Mouse (Mus musculus): Measurements from ENCODE around the gene Upf2.

Upf2 gene

DNA sequence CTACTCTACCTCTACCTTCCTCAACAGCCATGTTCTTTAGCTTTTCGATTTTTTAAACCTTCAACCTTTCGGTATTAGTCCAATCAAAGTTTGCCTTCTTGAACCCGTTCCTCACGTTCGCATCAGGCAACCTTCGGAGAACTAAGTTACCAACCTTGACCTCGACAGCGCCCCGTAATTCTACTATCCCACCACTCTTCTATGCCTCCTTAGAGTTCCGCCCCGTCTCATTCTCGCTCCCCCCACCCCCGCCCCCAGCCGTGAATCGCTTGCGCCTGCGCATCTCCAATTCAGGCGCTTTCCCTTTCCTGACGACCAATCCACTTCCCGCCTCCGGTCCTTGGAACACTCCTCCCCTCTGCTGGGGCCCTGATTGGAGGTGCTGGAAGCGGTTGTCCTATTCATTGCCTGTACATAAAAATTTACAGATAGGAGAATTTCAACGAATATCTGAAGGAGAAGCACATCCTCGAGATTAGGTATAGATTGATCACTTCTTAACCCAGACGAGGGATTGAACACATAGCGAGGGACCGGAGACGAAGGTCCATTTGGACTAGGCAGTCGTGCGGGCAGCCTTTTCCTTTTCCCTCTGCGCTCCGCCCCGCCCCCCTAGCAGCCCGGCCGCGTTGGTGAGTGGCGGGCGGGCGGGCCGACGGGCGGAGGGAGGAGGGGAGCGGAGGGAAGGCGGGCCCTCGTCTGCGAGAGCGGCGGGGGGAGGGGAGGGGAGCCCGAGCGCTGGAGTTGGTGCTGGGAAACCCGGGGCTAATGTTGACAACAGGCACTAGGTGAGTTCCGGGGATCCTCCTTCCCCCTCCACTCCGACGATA is at the start of gene Upf2:
TSS of gene Upf2 (plus strand) at position 704 of the 830 bp plus-strand sequence.
- DNase-seq (ENCODE audit: low spot score in 2 of 2) = peak; percentile 92 to 93

DNA sequence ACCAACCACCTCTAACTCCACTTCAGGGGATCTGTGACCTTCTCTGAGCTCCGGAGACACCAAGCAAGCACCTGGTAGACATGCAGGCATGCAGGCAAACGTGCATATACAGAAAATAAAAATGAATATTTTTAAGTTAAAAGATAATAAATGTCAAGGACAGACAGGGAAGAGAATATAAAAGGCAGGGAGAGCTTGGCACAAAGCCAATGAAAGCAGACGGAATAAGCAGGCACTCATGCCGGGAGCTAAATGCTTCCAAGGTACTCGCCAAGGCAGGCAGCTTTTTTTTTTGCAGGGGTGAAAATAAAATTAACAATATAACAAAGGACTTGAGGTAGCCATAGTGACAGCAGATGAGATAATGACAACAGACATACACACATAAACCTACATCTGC is 45.2 kb upstream of the Upf2 start:
- peak in 1 of 2 experiments; percentile 12 for DNase-seq (ENCODE audit: low spot score in 2 of 2)

DNA sequence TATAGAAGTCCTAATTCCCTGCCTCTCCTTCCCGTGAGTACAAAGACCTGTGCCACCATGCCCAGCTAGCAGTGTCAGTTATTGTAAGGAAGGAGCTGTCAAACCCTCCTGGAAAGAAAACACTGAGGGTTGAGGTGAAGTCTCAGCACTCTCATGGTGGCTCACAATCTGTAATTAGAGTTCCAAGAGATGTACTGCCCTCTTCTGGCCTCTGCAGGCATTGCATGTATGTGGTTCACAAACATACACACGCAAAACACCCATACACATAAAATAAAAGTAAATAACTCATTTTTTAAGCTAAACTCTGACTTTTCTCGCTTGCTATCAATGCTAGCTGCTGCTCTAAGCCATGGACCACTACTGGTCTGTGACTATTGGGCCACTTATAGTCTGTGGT is 44.6 kb upstream of the Upf2 start:
- no peak for DNase-seq (ENCODE audit: low spot score in 2 of 2)

DNA sequence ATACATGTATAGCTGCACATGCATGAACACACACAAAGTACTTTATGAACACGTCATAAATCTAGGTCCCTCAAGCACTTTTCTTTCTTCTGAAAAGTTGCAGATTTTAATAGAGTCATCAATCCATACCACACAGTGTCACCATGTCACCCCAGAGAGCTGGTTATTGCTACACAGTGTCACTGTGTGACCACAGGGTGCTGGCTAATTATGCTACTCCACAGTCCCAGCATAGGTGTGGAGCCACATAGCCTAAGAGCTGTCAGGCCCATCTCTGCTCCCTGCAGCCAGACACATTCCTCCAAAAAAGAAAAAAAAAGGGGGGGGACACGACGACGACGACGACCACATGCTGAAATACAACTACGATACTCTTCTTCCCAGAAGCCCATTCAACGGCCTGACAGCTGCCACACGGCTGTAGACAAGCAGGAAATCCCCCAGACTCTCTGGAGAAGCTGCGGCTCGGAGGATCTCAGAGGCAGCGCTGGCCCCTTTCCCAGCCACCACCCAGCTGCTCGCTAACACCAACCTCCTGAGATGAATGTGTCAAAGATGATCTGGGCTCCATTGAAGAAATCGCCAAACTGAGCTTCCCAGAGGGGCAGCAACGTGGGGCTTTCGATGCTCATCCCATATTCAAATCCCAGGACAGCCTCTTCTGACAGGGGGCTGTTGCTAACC is 39.8 kb upstream of the Upf2 start:
- DNase-seq (ENCODE audit: low spot score in 2 of 2) = peak in 1 of 2 experiments; percentile 15

DNA sequence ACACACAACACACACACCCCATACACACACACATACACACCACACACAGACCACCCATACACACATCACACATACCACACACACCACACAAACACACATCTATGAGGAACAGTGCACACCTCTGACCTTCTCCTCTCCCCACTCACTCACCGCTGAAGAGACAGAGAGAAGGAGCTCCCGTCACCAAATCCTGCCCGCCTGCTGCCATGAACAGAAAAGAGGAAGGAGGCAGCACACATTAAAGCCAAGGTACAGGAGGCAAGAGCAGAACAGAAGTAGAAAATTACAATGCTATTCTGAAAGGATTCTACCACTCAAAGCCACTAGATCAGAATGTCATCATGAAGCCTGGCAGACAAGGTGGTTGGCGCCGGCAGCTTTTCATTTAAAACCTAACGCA is 28.4 kb upstream of the Upf2 start:
- DNase-seq (ENCODE audit: low spot score in 2 of 2) = no peak

DNA sequence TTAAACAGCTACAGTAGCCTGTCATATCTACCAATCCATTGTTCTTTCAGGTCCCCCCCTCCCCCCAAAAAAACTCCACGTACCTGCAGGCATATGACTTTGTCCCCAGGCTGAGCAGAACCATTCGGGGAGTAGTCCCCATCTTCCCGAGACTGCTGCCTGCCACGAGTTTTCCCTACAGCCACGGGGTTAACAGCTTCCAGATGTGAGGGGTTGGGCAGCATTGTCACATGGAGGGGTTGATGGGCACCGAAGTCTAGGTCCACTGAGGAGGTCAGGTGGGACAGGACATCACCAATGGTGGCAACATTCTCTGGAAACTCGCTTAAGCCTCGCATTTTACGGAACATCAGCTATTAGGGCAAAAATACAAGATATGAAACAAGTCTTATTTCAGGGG is 27.5 kb upstream of the Upf2 start:
- no peak for DNase-seq (ENCODE audit: low spot score in 2 of 2)

DNA sequence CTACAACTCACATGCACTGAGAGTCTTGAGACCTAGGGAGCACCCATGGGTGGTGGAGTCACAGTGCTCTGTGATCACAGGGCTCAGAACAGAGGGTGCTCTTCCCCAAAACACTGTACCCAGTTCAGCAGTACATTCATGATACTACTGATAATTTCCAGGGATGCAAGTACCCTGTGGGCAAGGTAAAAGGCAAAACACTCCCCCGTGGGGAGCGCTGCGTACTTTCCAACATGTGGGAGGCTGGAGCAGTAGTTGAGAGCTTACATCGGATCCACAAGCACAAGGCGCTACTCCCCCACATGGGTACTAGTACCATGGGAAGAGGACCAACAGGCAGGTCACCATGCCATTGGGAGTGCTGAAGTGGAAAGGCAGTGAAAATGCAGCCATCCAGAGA is 23.8 kb upstream of the Upf2 start:
- no peak for DNase-seq (ENCODE audit: low spot score in 2 of 2)

DNA sequence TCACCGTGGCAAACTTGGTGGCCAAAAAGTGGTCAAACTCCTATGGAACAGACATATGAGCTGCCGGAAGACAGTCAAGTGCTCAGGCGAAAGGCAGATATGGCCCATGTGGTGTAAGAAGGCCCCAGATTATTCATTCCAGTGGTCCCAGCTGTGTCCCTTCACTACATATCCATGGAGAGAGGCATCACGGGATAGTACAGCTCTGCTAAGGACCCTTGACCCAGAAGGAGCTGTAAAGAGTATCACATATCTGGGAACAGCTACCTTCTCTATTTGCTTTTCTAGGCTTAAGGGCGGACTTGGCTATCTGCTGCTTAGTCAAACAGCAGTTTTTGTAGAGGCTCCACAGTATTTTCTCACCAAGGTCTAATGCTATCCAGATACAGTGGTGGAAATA is 21.5 kb upstream of the Upf2 start:
- no peak for DNase-seq (ENCODE audit: low spot score in 2 of 2)

DNA sequence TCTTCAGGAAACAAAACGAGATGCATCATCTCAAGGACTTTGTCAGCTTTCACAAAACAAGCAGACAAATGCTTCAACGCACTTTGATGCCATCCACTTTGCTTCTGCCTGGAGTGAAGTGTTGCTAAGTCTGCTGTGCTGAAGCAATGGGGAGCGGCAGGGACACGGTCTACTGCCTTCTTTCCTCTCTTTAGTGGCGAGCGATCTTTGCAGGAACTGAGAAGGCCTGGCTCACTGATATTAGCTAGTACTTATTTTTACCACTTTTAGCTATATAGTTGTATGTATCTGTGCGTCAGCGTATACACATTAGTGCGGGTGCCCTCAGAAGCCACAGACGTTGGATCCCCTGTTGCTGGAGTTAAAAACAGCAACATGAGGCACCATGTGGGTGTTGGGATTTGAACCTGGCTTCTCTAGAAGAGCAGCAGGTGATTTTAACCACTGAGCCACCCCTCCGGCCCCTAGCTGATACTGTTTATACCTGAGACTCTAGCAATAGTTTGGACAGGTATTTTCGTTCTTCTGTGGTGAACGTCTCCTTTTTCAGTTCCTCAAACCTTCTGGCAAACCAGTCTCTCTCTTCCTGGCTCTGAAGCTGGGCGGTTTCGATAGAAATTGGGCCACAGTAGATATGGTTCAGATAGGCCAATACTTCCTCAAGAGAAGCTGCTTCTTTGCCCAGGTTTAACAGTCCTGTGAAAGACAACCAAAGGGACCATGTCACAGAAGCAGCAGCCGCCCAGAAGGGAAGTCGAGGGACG is 20.8 kb upstream of the Upf2 start:
- no peak for DNase-seq (ENCODE audit: low spot score in 2 of 2)

DNA sequence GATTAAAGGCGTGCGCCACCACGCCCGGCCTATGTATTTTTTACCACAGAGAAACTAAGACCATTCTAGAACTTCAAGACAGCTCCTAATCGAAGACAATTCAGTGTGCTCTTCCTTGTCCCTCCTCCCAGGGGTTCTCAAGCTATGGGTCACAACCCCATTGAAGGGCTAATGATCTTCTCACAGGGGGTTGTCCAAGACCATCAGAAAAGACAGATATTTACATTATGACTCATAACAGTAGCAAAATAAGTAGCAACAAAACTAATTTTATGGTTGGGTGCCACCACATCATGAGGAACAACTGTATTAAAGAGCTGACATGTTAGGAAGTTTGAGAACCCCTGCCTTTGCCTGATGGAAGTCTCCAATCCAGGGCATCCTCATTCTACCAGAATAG is 19.3 kb upstream of the Upf2 start:
- no peak for DNase-seq (ENCODE audit: low spot score in 2 of 2)

DNA sequence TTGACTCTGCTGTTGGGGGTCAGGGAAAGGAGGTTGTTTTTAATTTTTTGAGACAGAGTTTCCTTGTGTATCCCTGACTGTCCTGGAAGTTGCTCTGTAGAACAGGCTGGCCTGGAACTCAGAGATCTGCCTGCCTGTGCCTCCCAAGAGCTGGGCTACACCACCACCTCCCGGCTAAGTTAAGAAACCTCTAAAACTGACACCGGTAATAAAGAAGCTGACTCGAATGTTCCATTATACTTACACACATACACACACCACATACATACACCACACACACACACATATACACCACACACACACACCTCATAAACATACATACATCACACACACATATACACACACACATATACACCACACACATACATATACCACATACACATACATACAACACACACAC is 16.3 kb upstream of the Upf2 start:
- DNase-seq (ENCODE audit: low spot score in 2 of 2) = no peak

DNA sequence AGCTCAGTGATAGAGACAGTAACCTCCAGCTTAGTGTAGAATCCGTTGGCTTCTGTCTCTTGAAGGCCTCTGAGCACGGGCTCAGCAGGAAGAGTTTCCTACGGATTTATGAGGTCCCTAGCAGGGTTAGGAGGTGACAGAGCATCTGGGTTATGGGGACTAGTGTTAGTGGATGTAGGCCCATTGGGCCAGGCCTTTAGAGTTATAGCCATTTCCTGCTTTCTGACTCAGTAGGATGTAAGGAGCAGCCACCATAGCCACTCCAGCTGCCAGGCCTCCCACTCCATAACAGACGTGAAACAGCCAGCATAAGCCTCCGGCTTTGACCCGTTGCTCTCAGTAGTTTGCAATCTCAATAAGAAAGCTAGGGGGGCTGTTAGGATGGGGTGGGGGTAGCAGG is 15.2 kb upstream of the Upf2 start:
- DNase-seq (ENCODE audit: low spot score in 2 of 2) = no peak

DNA sequence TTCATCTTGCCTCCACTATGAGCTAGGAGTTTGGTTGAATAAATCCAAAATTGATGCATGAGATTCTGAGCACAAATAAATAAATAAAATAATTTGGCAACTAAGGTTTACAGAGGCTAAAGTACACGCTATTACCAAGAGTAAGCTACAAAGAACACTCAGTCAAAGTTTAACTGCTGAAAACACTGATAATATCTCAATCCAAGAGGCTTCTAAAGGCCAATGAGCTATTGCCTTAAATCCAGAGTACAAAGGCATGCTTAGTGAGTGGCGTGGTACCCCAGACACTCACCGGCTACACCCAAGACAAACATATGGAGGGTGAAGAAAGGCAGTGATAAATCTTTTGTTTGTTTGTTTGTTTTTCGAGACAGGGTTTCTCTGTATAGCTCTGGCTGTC is 14.7 kb upstream of the Upf2 start:
- DNase-seq (ENCODE audit: low spot score in 2 of 2) = no peak

DNA sequence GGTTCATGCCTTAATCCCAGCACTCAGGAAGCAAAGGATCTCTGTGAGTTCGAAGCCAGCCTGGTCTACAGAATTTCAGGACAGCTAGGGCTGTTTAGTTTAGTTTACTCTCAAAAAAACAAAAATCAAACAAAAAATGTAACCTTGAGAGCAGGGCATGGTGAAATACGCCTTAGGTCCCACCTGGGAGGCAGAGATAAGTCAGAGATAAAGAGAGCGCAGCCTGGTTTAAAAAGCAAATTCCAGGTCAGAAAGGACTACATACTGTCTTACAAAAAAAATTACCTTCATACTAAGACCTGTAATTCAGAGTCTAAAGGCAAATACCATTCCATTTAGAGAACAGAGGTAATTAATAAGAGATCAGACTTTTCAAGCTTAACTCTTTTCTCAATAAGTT is 11.9 kb upstream of the Upf2 start:
- DNase-seq (ENCODE audit: low spot score in 2 of 2) = no peak

DNA sequence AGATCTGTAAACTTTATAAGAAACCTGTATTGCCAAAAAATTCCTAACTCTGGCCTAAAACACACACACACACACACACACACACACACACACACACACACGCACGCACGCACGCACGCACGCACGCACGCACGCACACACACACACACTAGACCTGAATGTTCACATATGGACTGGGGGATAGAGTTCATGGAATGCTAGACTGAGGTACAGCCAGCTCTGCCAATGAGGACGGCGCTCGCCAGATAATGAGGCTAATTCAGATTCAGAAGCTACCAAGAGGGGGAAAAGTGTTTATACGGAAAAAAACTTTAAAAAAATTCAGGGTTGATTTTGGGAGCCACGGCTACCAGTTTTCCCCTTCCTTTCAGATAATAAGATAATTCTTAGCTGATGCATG is 11.4 kb upstream of the Upf2 start:
- no peak for DNase-seq (ENCODE audit: low spot score in 2 of 2)

DNA sequence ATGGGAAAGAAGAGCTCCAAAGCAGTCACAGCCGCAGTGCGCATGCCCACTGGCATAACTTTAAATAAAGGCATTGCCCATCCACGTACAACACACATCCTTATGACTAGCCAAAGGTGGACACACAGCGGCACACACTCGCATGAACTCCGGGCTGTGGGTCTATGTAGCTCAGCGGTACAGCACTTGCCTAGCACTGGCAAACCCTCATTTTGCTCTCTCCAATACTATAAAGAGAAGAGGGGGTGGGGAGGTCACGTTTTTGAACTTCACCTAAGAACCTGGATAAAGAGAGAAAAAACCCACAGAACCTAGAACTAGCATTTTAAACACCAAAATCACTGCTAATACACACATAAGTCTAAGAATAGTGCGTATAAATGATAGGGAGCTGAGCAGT is 10.3 kb upstream of the Upf2 start:
- DNase-seq (ENCODE audit: low spot score in 2 of 2) = no peak

DNA sequence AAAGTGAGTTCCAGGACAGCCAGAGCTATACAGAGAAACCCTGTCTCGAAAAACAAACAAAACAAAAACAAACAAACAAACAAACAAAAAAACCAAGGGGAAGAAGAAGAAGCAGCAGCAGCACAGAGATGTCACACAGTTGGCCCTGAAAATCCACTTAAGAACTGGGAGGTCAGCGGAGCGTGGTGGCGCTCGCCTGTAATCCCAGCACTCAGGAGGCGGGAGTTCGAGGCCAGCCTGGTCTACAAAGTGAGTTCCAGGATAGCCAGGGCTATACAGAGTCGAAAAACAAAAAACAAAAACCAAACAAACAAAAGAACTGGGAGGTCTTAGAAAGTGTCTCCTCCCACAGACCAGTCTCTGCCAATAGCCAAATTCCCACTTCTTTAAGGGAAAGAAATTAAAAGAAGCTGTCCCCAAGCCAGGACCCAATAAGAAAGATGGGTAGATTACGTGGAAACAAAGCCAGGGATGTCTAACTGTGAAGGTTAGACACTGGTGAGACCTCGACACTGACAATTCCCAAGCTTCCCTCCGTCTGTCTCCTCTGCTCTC is 9.3 kb upstream of the Upf2 start:
- no peak for DNase-seq (ENCODE audit: low spot score in 2 of 2)

DNA sequence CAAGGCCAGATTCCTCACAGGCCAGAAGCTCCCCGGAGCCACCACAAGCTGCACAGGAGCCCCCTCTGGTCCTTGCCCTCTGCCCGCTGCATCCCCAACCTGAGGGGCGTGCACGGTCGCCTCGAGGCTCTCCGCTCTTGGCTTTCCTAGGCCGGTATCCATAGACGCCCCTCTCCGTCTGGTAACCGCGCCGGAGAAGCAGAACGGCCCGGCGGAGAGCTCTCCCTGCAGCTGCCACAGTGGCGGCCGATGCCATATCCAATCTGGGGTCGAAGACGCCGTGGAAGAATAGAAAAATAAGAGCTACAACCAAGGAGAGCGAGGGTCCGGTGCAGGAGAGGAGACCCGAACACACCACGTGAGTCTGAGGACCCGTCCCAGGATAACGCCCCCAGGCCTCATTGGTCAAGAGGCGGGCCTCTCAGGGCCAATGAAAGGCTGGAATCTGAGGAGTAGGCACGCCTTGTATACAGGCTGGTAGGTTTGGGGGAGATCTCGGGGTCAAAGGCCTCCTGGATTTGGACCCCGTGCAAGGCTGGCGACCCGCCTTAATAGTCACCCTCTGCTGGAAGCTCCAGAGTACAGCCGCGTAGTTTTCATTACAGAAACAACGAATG is 8.7 kb upstream of the Upf2 start, which contains the start of gene Dhtkd1:
TSS of gene Dhtkd1 (minus strand) at position 377 of the 617 bp plus-strand sequence.
- peak; percentile 60 to 65 for DNase-seq (ENCODE audit: low spot score in 2 of 2)

DNA sequence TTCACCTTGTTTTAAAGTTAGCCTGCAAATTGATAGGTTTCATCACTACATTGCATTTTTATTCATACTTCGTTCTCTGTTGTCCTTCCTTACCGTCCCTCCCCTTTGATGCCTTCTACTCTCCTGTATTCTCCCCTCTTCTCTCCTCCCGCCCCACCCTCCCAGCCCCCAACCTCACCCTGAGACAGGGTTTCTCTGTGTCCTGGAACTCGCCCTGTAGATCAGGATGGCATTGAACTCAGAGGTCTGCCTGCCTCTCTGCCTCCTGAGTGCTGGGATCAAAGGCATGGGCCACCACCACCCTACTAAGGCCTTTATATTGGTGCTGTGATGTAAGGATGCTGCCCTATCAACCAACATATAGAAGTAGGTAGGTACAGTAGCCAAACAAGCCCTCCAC is 8.2 kb upstream of the Upf2 start:
- DNase-seq (ENCODE audit: low spot score in 2 of 2) = no peak

DNA sequence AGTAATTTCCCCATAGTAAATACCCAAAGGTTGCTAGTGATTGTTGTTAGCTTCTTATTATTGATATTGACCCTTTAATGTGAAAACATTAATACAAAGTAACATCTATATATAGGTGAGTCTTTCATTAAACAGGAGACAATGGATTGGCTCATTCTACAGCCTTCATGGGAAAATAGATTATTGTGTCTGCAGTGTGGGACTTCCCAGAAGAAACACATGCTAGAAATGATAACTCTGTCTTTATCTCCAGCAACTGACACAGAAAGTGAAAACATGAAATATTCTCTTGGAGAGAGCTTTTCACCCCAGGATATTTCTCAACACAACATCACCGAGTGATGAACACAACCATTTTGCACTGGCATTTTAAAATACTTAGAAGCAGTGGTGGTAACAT is 5.6 kb upstream of the Upf2 start:
- no peak for DNase-seq (ENCODE audit: low spot score in 2 of 2)

DNA sequence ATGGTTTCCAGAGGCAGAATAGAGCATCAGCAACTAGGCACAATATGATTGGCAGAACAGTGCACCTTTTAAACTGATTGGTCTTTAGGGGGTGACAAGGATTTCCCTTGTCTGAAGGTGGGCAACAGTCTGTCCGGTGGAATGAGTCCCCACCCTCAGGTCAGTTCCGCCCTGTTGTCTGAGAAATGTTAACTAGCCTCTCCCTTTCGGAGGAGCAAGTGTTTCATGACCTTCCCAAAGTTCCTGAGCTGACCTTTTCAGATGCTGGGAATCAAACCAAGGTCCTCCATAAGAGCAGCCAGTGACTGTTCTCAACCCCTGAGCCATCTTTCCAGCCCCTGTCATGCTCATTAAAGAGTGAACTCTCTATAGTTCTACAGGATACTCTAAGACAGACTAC is 4.4 kb upstream of the Upf2 start:
- DNase-seq (ENCODE audit: low spot score in 2 of 2) = no peak

DNA sequence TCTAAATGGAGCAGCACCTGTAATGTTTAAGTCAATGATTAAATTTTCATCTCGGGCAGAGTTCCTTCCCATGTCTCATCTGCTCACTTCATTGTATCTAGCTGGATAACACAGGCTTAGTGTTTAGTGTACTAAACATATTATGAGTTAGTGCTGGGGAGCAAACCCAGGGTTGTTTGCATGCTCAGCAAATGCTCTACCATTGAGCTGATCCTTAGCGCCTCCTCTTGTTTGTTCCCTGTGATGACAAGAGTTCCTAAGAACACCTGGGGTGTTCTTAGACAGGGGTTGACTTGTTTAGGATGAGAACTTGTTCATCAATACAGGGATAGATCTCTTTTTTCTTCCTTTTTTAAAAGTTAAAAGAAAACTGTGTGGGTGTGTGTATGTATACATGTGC is 2.3 kb upstream of the Upf2 start:
- DNase-seq (ENCODE audit: low spot score in 2 of 2) = no peak
